Mouse (Mus musculus) brain, embryonic 14.5 days (tissue): ENCODE measurements around the gene Trmt2b.

Experiments
- CTCF ChIP-seq: fragments of 200-500 bp; IDR thresholded peaks from 2 replicates; pipeline ENCODE4 v1.5.1; 2012; ENCODE audit warnings: inconsistent platforms, mild to moderate bottlenecking, moderate library complexity, borderline replicate concordance; ENCODE audit not compliant: insufficient read depth, insufficient read length; ENCODE audit errors: extremely low read depth
- POLR2A ChIP-seq: fragments of 200-500 bp; IDR thresholded peaks from 2 replicates; pipeline ENCODE4 v1.6.1; 2012; ENCODE audit warnings: mild to moderate bottlenecking, inconsistent platforms, borderline replicate concordance; ENCODE audit not compliant: poor library complexity, insufficient read depth, insufficient read length, severe bottlenecking; ENCODE audit errors: extremely low read depth

DNA sequence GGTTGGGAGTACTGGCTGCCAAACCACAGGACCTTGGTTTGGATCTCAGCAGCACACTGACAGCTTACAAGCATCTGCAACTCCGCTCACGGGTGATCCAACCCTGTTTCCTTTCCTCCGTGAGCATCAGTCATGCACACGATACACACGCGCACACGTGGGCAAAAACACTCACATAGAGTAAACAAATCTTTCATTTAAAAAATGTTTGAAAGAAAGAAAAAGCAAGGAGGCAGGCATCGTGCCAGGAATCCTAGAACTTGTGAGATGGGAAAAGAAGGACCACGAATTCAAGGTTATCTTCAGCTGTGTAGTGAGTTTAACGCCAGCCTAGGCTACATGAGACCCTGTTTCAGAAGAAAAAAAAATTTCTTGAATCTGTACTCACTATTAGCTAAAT, 30.8 kb downstream of the Trmt2b start:
- TF ChIP-seq CTCF (no peak), POLR2A (no peak)
